Mouse (Mus musculus) intestine, embryonic 16.5 days (tissue): ENCODE results near the gene Ciapin1. TPM values are rescaled to one million over a fixed set of nuclear protein-coding genes. Genes with fewer than 3 reads are reported as not detected.

Experiments
- ATAC-seq: fragments of 200-750 bp; cut with Nextera tagmentation; 2 replicates; pipeline ENCODE4 v1.8.0; 2017; ENCODE audit warnings: moderate TSS enrichment, moderate library complexity
- H3K27ac ChIP-seq: fragments of 300-500 bp; sonication (generic); 2 replicates; pipeline ENCODE4 v1.5.1; 2014; ENCODE audit warnings: mild to moderate bottlenecking, low read length
- H3K27me3 ChIP-seq: fragments of 300-500 bp; sonication (generic); replicated peaks from 2 replicates; pipeline ENCODE4 v1.6.1; 2014; ENCODE audit warnings: low read length, control low read depth, mixed read lengths; ENCODE audit not compliant: control insufficient read depth, insufficient read depth
- H3K36me3 ChIP-seq: fragments of 300-500 bp; sonication (generic); 2 replicates; pipeline ENCODE4 v1.6.1; 2014; ENCODE audit warnings: low read length, control low read depth; ENCODE audit not compliant: control insufficient read depth, insufficient read depth
- H3K4me1 ChIP-seq: fragments of 300-500 bp; sonication (generic); 2 replicates; pipeline ENCODE4 v1.6.1; 2014; ENCODE audit warnings: low read length, control low read depth, mixed read lengths; ENCODE audit not compliant: control insufficient read depth, insufficient read depth
- H3K4me2 ChIP-seq: fragments of 300-500 bp; sonication (generic); 2 replicates; pipeline ENCODE4 v1.6.1; 2014; ENCODE audit warnings: low read depth, low read length, control low read depth
- H3K4me3 ChIP-seq: fragments of 300-500 bp; sonication (generic); 2 replicates; pipeline ENCODE4 v1.5.1; 2014; ENCODE audit warnings: mild to moderate bottlenecking, low read length
- H3K9ac ChIP-seq: fragments of 300-500 bp; sonication (generic); 2 replicates; pipeline ENCODE4 v1.6.1; 2014; ENCODE audit warnings: low read depth, low read length
- H3K9me3 ChIP-seq: fragments of 300-500 bp; sonication (generic); 2 replicates; pipeline ENCODE4 v1.6.1; 2016; ENCODE audit warnings: low read length, control low read depth; ENCODE audit not compliant: control insufficient read depth
- WGBS: fragments of 180-500 bp; shearing (Covaris S2); extraction: QIAGEN DNeasy Blood & Tissue Kit; methylation state at CpG from one replicate; pipeline ENCODE4 v1.1.7; 2014; 5-methylcytosine and 5-hydroxymethylcytosine counted together
- polyA plus RNA-seq: library from polyadenylated mRNA; unstranded; fragments of >200 nt; fragmentation: Nextera tagmentation; extraction: Ambion mirVana; gene quantifications from 2 replicates; pipeline ENCODE4 v1.2.1, GENCODE M21; 2015

Ciapin1 gene
- 79.1 and 90.1 TPM in 2 replicates for polyA plus RNA-seq

GRCm38 (mm10) chr8:94837662-94838574 lies at the start of gene Ciapin1, which contains the start of gene Coq9:
Ciapin1 (minus strand) TSS chr8:94838358.
Coq9 (plus strand) TSS chr8:94838321.
- H3K9ac ChIP-seq, result peak within 1 kb of the TSS; percentile 99
- ATAC-seq, result peak; percentile 97
- peak within 1 kb of the TSS; percentile 97 for H3K27ac ChIP-seq
- peak within 1 kb of the TSS; percentile 76 for H3K4me2 ChIP-seq
- H3K4me1 ChIP-seq, result peaks cover 11% of the 10 kb centered on the region
- under 1% methylated on average over 82 of the region's 82 CpGs for WGBS
- no peaks in the 10 kb centered on the region for H3K9me3 ChIP-seq
- H3K36me3 ChIP-seq, result no peaks in the 10 kb centered on the region
- H3K4me3 ChIP-seq, result peak within 1 kb of the TSS; percentile 100
- H3K27me3 ChIP-seq, result no peaks in the 10 kb centered on the region

- H3K36me3 ChIP-seq, result no peaks in the 10 kb centered on the region
- H3K4me1 ChIP-seq, result peaks cover 6% of the 10 kb centered on the region
- ATAC-seq, result no peak
- H3K9ac ChIP-seq, result no peak overlapping the region
- no peaks in the 10 kb centered on the region for H3K27me3 ChIP-seq
- no peak overlapping the region for H3K4me2 ChIP-seq
- H3K27ac ChIP-seq, result no peak overlapping the region
- H3K4me3 ChIP-seq, result no peak overlapping the region
- no peaks in the 10 kb centered on the region for H3K9me3 ChIP-seq
- WGBS, result 61% methylated on average over 4 of the region's 4 CpGs
These were observed 42.6 kb upstream of the Ciapin1 start for GRCm38 (mm10) chr8:94880742-94881141.

- 47% methylated on average over 3 of the region's 3 CpGs for WGBS
- peaks cover 33% of the 10 kb centered on the region for H3K4me1 ChIP-seq
- no peak overlapping the region for H3K4me3 ChIP-seq
- peak overlapping the region; percentile 57; the same call in 1 of the 2 replicates for H3K27ac ChIP-seq
- H3K36me3 ChIP-seq, result no peaks in the 10 kb centered on the region
- H3K9ac ChIP-seq, result 0 out of 2 replicates have a peak overlapping the region, but pooled peaks have one; percentile 83
- no peaks in the 10 kb centered on the region for H3K9me3 ChIP-seq
- ATAC-seq, result no peak
- H3K27me3 ChIP-seq, result no peaks in the 10 kb centered on the region
- H3K4me2 ChIP-seq, result peak overlapping the region; percentile 88
These were observed 38.7 kb upstream of the Ciapin1 start for GRCm38 (mm10) chr8:94876820-94877219.

- Histone ChIP-seq H3K9me3 (no peaks in the 10 kb centered on the region), H3K27ac (peak within 1 kb of the TSS; percentile 89), H3K9ac (peak within 1 kb of the TSS; percentile 83), H3K27me3 (no peaks in the 10 kb centered on the region), H3K4me2 (peak within 1 kb of the TSS; percentile 88), H3K4me3 (peak within 1 kb of the TSS; percentile 75), H3K36me3 (no peaks in the 10 kb centered on the region), H3K4me1 (peaks cover 38% of the 10 kb centered on the region)
- 3% methylated on average over 29 of the region's 37 CpGs for WGBS
- peak; percentile 67 for ATAC-seq
These were observed 38.1 kb upstream of the Ciapin1 start, which contains the start of gene Dok4 for GRCm38 (mm10) chr8:94876197-94876730. Dok4 (minus strand) TSS chr8:94876330.

- no peak; the same call in 1 of the 2 replicates for ATAC-seq
These were observed 37.7 kb upstream of the Ciapin1 start for GRCm38 (mm10) chr8:94875871-94876150.

GRCm38 (mm10) chr8:94875096-94875870 lies 37.1 kb upstream of the Ciapin1 start:
- Histone ChIP-seq H3K27ac (peak overlapping the region; percentile 89), H3K9me3 (no peaks in the 10 kb centered on the region), H3K4me2 (peak overlapping the region; percentile 88), H3K4me1 (peaks cover 44% of the 10 kb centered on the region), H3K36me3 (no peaks in the 10 kb centered on the region), H3K9ac (peak overlapping the region; percentile 83), H3K4me3 (peak overlapping the region; percentile 75), H3K27me3 (no peaks in the 10 kb centered on the region)
- no peak for ATAC-seq
- 14% methylated on average over 17 of the region's 17 CpGs for WGBS

More at GRCm38 (mm10) chr8:94875871-94876150, 37.7 kb upstream of the Ciapin1 start:
- H3K4me1 ChIP-seq, result peaks cover 39% of the 10 kb centered on the region
- no peaks in the 10 kb centered on the region for H3K36me3 ChIP-seq
- peak overlapping the region; percentile 75 for H3K4me3 ChIP-seq
- H3K9ac ChIP-seq, result peak overlapping the region; percentile 83
- H3K27ac ChIP-seq, result peak overlapping the region; percentile 89
- H3K4me2 ChIP-seq, result peak overlapping the region; percentile 88
- WGBS, result 0% methylated on average over 14 of the region's 20 CpGs
- H3K9me3 ChIP-seq, result no peaks in the 10 kb centered on the region
- no peaks in the 10 kb centered on the region for H3K27me3 ChIP-seq

GRCm38 (mm10) chr8:94874358-94874757 lies 36.2 kb upstream of the Ciapin1 start:
- Histone ChIP-seq H3K4me2 (peak overlapping the region; percentile 88), H3K36me3 (no peaks in the 10 kb centered on the region), H3K27me3 (no peaks in the 10 kb centered on the region), H3K4me1 (peaks cover 53% of the 10 kb centered on the region), H3K27ac (peak overlapping the region; percentile 13; the same call in 1 of the 2 replicates), H3K9ac (peak overlapping the region; percentile 83), H3K4me3 (peak overlapping the region; percentile 75), H3K9me3 (no peaks in the 10 kb centered on the region)
- ATAC-seq, result no peak; the same call in 1 of the 2 replicates
- 11% methylated on average over 6 of the region's 6 CpGs for WGBS

GRCm38 (mm10) chr8:94872576-94872975 lies 34.4 kb upstream of the Ciapin1 start:
- 88% methylated on average over 2 of the region's 2 CpGs for WGBS
- Histone ChIP-seq H3K27me3 (no peaks in the 10 kb centered on the region), H3K27ac (peak overlapping the region; percentile 92), H3K9me3 (no peaks in the 10 kb centered on the region), H3K9ac (peak overlapping the region; percentile 70), H3K4me2 (peak overlapping the region; percentile 96), H3K36me3 (0 out of 2 replicates have a peak, but pooled peaks cover 5% of the 10 kb centered on the region), H3K4me1 (peaks cover 64% of the 10 kb centered on the region), H3K4me3 (peak overlapping the region; percentile 59)
- ATAC-seq, result no peak

GRCm38 (mm10) chr8:94872156-94872555 lies 34.0 kb upstream of the Ciapin1 start:
- Histone ChIP-seq H3K4me1 (peaks cover 64% of the 10 kb centered on the region), H3K36me3 (0 out of 2 replicates have a peak, but pooled peaks cover 5% of the 10 kb centered on the region), H3K27me3 (no peaks in the 10 kb centered on the region), H3K27ac (peak overlapping the region; percentile 92), H3K4me2 (peak overlapping the region; percentile 96), H3K9me3 (no peaks in the 10 kb centered on the region), H3K9ac (peak overlapping the region; percentile 70), H3K4me3 (peak overlapping the region; percentile 59)
- ATAC-seq, result no peak
- WGBS, result 34% methylated on average over 3 of the region's 3 CpGs
